Mouse (Mus musculus) embryonic facial prominence, embryonic 13.5 days (tissue): Measurements from ENCODE around the gene Fam187a. TPM values are rescaled to one million over a fixed set of nuclear protein-coding genes. Genes with fewer than 3 reads are reported as not detected.

ENCODE experiments used
- ATAC-seq: fragments of 200-750 bp; cut with Nextera tagmentation; 2 replicates; pipeline ENCODE4 v1.8.0; 2017; ENCODE audit warnings: low read depth; ENCODE audit not compliant: insufficient number of reproducible peaks, insufficient read depth, low FRiP score, low TSS enrichment
- H3K27ac ChIP-seq: fragments of 300-500 bp; sonication (generic); 2 replicates; pipeline ENCODE4 v1.5.1; 2015; ENCODE audit warnings: moderate library complexity, mild to moderate bottlenecking, inconsistent platforms
- H3K27me3 ChIP-seq: fragments of 300-500 bp; sonication (generic); 2 replicates; pipeline ENCODE4 v1.6.1; 2015; ENCODE audit warnings: mild to moderate bottlenecking, inconsistent platforms
- H3K36me3 ChIP-seq: fragments of 300-500 bp; sonication (generic); 2 replicates; pipeline ENCODE4 v1.6.1; 2015; ENCODE audit warnings: mild to moderate bottlenecking, inconsistent platforms
- H3K4me1 ChIP-seq: fragments of 300-500 bp; sonication (generic); 2 replicates; pipeline ENCODE4 v1.6.1; 2015; ENCODE audit warnings: inconsistent platforms
- H3K4me2 ChIP-seq: fragments of 300-500 bp; sonication (generic); 2 replicates; pipeline ENCODE4 v1.6.1; 2015; ENCODE audit warnings: moderate library complexity, mild to moderate bottlenecking, inconsistent platforms
- H3K4me3 ChIP-seq: fragments of 300-500 bp; sonication (generic); 2 replicates; pipeline ENCODE4 v1.5.1; 2015; ENCODE audit warnings: mild to moderate bottlenecking, inconsistent platforms
- H3K9ac ChIP-seq: fragments of 300-500 bp; sonication (generic); 2 replicates; pipeline ENCODE4 v1.6.1; 2015; ENCODE audit warnings: mild to moderate bottlenecking, inconsistent platforms
- H3K9me3 ChIP-seq: fragments of 300-500 bp; sonication (generic); 2 replicates; pipeline ENCODE4 v1.6.1; 2016; ENCODE audit warnings: inconsistent platforms
- WGBS: fragments of 180-500 bp; shearing (Covaris S2); methylation state at CpG from one replicate; pipeline ENCODE4 v1.1.7; 2015; ENCODE audit warnings: mixed read lengths; 5-methylcytosine and 5-hydroxymethylcytosine counted together
- polyA plus RNA-seq: library from polyadenylated mRNA; unstranded; fragments of >200 nt; fragmentation: Nextera tagmentation; extraction: Ambion mirVana; gene quantifications from 2 replicates; pipeline ENCODE4 v1.2.1, GENCODE M21; 2015

The Fam187a gene
- polyA plus RNA-seq, 1 experiment from 2014 or later, result not detected

DNA sequence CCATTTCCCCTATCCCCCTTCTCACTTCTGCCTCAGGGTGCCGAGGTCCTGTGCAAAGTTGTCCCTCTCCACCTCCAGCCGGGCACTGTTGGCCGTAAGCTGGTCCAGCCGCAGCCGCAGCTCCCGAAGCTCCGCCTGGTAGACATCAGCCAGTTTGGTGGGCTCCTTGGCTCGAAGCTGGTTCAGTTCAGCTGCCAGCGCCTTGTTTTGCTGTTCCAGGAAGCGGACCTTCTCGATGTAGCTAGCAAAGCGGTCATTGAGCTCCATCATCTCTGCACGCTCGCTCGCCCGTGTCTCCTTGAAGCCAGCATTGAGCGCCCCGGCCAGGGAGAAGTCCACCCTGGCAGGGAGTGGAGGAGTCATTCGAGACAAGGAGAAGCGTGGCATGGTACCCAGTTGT is 11.7 kb downstream of the Fam187a start:
- Histone ChIP-seq H3K27ac (no peak overlapping the region), H3K36me3 (no peaks in the 10 kb centered on the region), H3K9me3 (no peaks in the 10 kb centered on the region), H3K4me3 (no peak overlapping the region), H3K4me1 (peaks cover 13% of the 10 kb centered on the region), H3K4me2 (no peak overlapping the region), H3K9ac (0 out of 2 replicates have a peak overlapping the region, but pooled peaks have one; percentile 6), H3K27me3 (peaks cover 60% of the 10 kb centered on the region)
- WGBS, result 81% methylated on average over 20 of the region's 20 CpGs
- no peak for ATAC-seq

DNA sequence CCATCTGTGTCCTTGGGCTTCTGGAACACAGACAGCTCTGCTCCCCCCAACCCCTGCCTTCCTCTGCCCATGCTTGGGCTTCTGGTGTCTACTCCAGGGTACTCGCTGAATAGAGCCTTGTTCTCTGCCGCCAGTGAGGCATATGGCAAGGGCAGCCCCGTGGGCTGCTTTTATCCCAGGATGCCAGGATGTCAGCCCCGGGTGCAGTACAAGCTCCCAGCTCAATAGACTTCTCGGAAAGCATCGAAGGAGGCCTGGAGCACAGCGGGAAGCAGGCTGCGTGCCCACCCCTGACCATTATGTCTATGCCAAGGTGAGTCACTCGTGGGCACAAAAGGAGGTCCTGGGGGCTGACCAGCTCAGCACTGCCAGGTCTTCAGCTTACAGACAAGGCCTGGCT is 13.4 kb downstream of the Fam187a start:
- H3K27ac ChIP-seq, result no peak overlapping the region
- peaks cover 10% of the 10 kb centered on the region for H3K4me1 ChIP-seq
- no peak for ATAC-seq

DNA sequence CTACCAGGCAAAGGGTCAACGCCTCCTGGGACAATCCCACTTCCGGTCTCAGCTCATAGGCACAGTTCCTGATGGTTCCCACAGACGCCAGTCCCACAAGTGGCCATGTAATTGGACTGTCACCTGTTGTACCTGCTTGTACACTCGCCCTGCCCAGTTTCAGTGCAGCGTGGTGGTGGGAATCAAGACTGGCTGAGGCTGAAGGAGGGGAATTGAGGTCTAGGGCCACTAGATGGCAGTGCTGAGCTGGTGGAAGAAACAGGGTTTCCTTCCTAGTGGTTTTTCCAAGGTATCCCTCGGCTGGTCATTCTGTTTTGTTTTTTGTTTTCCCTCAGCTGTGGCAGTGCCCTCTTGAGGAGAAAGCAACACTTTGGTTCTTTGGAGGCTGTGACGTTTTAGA is 15.8 kb downstream of the Fam187a start, which contains the start of gene Gfap:
Gene Gfap (minus strand): TSS at position 150 of the 400 bp plus-strand sequence.
- Histone ChIP-seq H3K27me3 (peaks cover 20% of the 10 kb centered on the region), H3K36me3 (peaks cover 8% of the 10 kb centered on the region), H3K9ac (peak within 1 kb of the TSS; percentile 32; the same call in 1 of the 2 replicates), H3K4me1 (peaks cover 8% of the 10 kb centered on the region; the same call in 1 of the 2 replicates), H3K9me3 (no peaks in the 10 kb centered on the region), H3K4me2 (no peak within 1 kb of the TSS), H3K4me3 (no peak within 1 kb of the TSS), H3K27ac (no peak within 1 kb of the TSS)
- no peak for ATAC-seq
- WGBS, result 12% methylated on average over 7 of the region's 7 CpGs

More for the DNA sequence above, 13.4 kb downstream of the Fam187a start:
- WGBS, result 68% methylated on average over 9 of the region's 9 CpGs
- Histone ChIP-seq H3K36me3 (no peaks in the 10 kb centered on the region), H3K4me2 (no peak overlapping the region), H3K4me3 (no peak overlapping the region), H3K27me3 (peaks cover 44% of the 10 kb centered on the region), H3K9ac (peak overlapping the region; percentile 55), H3K9me3 (no peaks in the 10 kb centered on the region)

DNA sequence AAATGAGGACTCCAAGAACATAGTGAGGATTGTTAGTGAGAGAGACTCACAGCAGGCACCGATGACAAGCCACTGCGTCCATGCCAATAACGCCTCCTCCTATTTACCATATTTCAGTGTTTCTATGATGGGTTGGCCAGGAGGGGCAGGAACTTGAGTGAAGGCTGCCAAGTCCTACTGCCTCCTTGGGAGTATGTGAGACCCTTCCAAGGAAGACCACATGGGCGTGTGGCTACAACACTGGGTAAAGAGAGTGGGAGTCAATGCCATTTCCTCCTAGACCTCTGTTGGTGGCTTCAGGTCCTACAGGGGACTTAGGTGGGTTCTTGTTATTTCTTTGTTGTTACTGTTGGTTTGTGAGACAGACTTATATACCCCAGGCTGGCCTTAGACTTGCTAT is 16.2 kb downstream of the Fam187a start:
- 65% methylated on average over 4 of the region's 4 CpGs for WGBS
- H3K4me3 ChIP-seq, result no peak overlapping the region

DNA sequence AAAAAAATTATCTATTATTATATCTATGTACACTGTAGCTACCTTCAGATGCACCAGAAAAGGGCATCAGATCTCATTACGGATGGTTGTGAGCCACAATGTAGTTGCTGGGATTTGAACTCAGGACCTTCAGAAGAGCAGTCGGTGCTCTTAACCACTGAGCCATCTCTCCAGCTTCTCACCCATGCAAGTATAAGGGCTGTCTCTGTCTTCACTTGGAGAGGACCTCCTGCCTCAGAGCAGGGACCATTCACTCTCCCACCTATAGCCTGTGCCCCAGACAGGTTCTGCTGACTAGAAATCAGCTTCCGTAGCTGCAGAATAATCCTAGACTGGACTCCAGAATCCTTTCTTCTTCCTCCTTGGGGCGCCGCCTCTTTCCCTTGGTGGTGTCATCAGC is 17.1 kb downstream of the Fam187a start:
- ATAC-seq, result no peak
- no peak overlapping the region for H3K9ac ChIP-seq
- WGBS, result 85% methylated on average over 5 of the region's 5 CpGs
- no peaks in the 10 kb centered on the region for H3K9me3 ChIP-seq
- H3K4me2 ChIP-seq, result no peak overlapping the region
- peaks cover 10% of the 10 kb centered on the region for H3K27me3 ChIP-seq
- H3K4me3 ChIP-seq, result no peak overlapping the region
- H3K36me3 ChIP-seq, result peaks cover 21% of the 10 kb centered on the region
- peaks cover 8% of the 10 kb centered on the region; the same call in 1 of the 2 replicates for H3K4me1 ChIP-seq
- no peak overlapping the region for H3K27ac ChIP-seq

More for the DNA sequence above, 16.2 kb downstream of the Fam187a start:
- Histone ChIP-seq H3K4me1 (peaks cover 8% of the 10 kb centered on the region; the same call in 1 of the 2 replicates), H3K4me2 (no peak overlapping the region), H3K9ac (no peak overlapping the region), H3K9me3 (no peaks in the 10 kb centered on the region), H3K27me3 (peaks cover 17% of the 10 kb centered on the region), H3K27ac (no peak overlapping the region), H3K36me3 (peaks cover 12% of the 10 kb centered on the region)
- no peak for ATAC-seq

DNA sequence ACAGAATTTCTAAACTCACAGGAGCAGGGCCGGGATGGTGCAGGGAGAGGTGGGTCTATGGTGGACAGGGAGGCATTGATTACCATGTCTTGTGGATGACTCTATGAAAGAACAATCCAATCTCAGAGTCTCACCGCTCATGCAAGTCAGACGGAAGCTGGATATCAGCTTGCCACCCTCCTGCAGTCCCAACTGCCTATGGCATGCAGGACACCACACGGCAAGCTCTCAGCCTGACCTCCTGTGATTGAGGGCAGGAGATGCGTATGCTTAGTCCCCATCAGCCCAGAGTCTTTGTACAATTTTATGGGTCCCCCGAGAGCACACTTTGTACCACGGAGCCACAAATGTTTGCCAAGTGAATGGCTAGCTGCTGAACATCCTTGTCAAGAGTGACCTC is 18.7 kb downstream of the Fam187a start:
- Histone ChIP-seq H3K27ac (no peak overlapping the region), H3K9ac (no peak overlapping the region), H3K27me3 (peaks cover 5% of the 10 kb centered on the region), H3K4me2 (no peak overlapping the region), H3K4me3 (no peak overlapping the region), H3K4me1 (no peaks in the 10 kb centered on the region), H3K36me3 (peaks cover 37% of the 10 kb centered on the region), H3K9me3 (no peaks in the 10 kb centered on the region)
- no peak for ATAC-seq
- 78% methylated on average over 7 of the region's 7 CpGs for WGBS

DNA sequence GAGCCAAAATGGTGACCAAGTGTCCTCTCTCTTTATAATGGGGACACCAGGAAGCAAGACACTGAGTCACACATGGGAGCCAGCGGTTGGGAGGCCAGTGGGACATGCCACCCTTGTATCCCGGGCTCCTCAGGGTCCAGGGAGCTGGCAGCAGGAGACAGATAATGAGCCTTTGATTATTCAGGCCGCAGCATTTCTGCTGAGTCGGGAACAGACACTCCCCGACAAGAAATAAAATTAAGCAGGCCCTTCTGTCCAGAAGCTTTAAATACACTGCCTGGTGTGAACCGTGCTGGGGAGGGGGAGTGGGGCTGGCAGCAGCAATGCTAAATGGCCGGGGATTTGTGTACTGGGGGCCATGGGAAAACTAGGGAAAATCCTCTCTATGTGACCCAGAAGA is 26.4 kb downstream of the Fam187a start:
- Histone ChIP-seq H3K27me3 (no peaks in the 10 kb centered on the region), H3K27ac (no peak overlapping the region), H3K9me3 (no peaks in the 10 kb centered on the region), H3K4me1 (no peaks in the 10 kb centered on the region), H3K4me3 (no peak overlapping the region), H3K36me3 (peaks cover 96% of the 10 kb centered on the region), H3K9ac (no peak overlapping the region), H3K4me2 (no peak overlapping the region)
- 80% methylated on average over 7 of the region's 7 CpGs for WGBS
- ATAC-seq, result no peak

DNA sequence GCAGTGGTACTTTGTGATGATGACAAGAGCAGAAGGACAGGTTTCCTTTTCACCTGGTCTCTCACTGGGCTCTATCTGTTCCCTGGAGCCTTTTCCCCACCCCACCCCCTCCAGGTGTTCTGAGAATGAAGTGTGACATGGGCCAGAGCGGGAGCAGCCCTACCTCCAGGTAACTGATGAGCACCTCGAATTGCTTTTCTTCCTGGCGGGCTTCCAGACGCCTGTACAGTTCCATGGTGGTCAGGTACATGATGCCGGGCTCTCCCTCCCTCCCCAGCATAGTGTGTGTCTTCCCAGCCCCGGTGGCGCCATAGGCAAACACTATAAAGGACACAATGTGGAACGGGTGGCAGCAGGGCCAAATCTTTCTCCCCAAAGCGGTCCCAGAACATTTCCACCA is 30.4 kb downstream of the Fam187a start:
- WGBS, result 91% methylated on average over 9 of the region's 9 CpGs
- H3K27me3 ChIP-seq, result no peaks in the 10 kb centered on the region
- no peak overlapping the region for H3K4me3 ChIP-seq
- H3K27ac ChIP-seq, result no peak overlapping the region
- H3K9ac ChIP-seq, result no peak overlapping the region
- ATAC-seq, result no peak
- no peak overlapping the region for H3K4me2 ChIP-seq
- H3K36me3 ChIP-seq, result peaks cover 57% of the 10 kb centered on the region
- H3K9me3 ChIP-seq, result no peaks in the 10 kb centered on the region
- no peaks in the 10 kb centered on the region for H3K4me1 ChIP-seq

DNA sequence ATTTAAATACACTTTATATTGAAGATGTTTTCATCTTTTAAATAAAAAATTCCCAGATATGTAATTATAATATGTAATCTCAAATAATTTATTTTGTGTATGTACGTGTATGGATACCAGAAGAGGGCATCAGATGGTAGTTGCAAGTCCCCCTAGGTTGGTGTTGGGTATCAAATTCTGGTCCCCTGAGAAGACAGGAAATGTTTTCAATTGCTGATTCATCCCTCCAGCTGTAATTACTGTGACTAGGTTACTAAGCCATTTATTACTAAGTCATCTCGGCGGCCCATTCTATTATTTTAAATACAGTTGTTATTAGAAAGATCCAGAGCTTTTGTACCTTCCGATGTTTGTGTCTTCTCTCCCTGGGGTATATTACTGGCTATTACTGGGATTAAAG is 33.1 kb downstream of the Fam187a start:
- H3K27ac ChIP-seq, result no peak overlapping the region
- H3K9ac ChIP-seq, result no peak overlapping the region
- no peak for ATAC-seq
- H3K4me3 ChIP-seq, result no peak overlapping the region
- H3K9me3 ChIP-seq, result no peaks in the 10 kb centered on the region
- 63% methylated on average over 4 of the region's 4 CpGs for WGBS
- H3K4me1 ChIP-seq, result peaks cover 15% of the 10 kb centered on the region; the same call in 1 of the 2 replicates
- H3K4me2 ChIP-seq, result no peak overlapping the region
- no peaks in the 10 kb centered on the region for H3K27me3 ChIP-seq
- H3K36me3 ChIP-seq, result peaks cover 39% of the 10 kb centered on the region

DNA sequence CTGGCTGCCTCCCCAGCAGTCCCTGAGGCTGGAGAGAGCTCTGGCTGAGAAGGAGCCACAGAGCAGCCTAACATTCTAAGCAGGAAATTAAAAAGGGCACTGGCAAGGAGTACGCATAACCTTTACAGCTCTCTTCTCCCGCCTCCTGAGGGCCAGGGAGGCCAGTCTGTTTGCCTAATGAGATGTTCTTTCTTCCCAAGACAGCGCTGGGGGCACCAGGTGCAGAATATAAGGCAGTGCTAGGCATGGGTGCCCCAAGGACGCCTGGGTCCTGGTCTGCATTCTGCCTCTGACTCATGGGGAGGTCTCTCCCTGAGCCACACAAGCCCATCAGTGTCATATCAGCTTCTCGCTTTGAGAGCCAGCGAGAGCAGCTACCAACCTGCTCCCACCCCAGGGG is 36.5 kb downstream of the Fam187a start:
- peaks cover 6% of the 10 kb centered on the region for H3K36me3 ChIP-seq
- H3K4me2 ChIP-seq, result no peak overlapping the region
- no peak overlapping the region for H3K27ac ChIP-seq
- 77% methylated on average over 6 of the region's 6 CpGs for WGBS
- peak overlapping the region; percentile 32; the same call in 1 of the 2 replicates for H3K9ac ChIP-seq
- peaks cover 19% of the 10 kb centered on the region; the same call in 1 of the 2 replicates for H3K4me1 ChIP-seq
- H3K4me3 ChIP-seq, result no peak overlapping the region
- ATAC-seq, result no peak
- H3K9me3 ChIP-seq, result no peaks in the 10 kb centered on the region
- no peaks in the 10 kb centered on the region for H3K27me3 ChIP-seq

DNA sequence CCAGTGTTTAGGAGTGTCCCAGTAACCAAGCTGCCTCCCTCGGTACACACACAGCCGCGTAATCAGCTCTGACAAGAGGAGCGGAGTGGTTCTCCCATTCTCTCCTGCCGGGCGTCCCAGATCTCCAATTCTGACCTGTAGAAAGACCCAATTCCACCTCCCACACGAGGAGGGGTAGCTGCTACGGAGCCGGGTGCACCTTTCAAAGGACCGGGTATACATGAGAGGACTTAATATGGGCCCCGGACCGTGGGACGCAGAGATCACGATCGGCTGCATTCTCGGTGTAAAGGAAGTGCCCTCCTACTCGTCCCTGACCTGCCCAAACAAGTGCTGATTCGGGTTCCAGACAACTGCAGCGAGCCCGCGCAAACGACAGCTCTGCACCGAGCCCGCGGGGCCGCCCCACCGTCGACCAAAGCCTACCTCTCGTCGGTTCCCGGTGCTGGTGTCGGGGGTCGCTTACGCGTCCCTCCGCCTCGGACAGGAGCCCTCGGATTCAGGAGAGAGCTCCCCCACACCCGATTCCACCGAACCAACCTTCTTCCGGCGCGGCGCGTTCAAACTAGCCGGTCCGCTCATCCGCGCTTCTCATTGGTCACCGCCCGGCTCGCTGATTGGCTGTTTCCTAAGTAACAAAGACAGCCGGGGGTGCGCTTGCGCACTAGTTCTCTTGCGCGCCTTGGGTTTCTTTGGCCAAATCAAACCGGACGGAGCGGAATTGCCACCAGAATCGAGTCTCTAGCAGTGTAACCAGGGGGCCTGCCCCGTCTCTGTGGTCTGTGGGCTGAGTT is 39.8 kb downstream of the Fam187a start, which contains the start of gene Kif18b:
Gene Kif18b (minus strand): TSS at position 568 of the 794 bp plus-strand sequence.
- H3K36me3 ChIP-seq, result peaks cover 6% of the 10 kb centered on the region
- H3K27ac ChIP-seq, result peak within 1 kb of the TSS; percentile 88
- no peaks in the 10 kb centered on the region for H3K27me3 ChIP-seq
- H3K9ac ChIP-seq, result peak within 1 kb of the TSS; percentile 77
- H3K4me1 ChIP-seq, result peaks cover 19% of the 10 kb centered on the region; the same call in 1 of the 2 replicates
- peak within 1 kb of the TSS; percentile 82 for H3K4me2 ChIP-seq
- peak; percentile 86 for ATAC-seq
- under 1% methylated on average over 62 of the region's 62 CpGs for WGBS
- H3K9me3 ChIP-seq, result no peaks in the 10 kb centered on the region
- H3K4me3 ChIP-seq, result peak within 1 kb of the TSS; percentile 73

DNA sequence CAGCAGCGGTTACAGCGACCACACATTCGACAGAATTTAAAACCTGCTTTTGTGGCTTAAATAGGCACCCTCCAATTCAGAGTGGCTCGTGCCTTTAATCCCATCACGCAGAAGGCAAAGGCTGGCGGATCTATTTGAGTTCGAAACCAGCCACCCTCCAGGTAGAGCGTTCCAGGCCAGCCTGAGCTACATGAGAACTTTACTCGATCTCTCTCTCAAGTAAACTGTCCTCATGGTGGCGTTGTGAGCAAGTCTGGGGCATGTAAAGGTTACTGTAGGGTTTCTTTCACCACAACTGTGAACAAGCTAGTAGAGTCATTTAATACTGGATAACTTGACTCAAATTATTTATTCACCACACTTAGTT is 40.4 kb downstream of the Fam187a start:
- peaks cover 6% of the 10 kb centered on the region for H3K36me3 ChIP-seq
- H3K4me3 ChIP-seq, result peak overlapping the region; percentile 73
- peaks cover 19% of the 10 kb centered on the region; the same call in 1 of the 2 replicates for H3K4me1 ChIP-seq
- peak overlapping the region; percentile 77 for H3K9ac ChIP-seq
- no peak for ATAC-seq
- no peaks in the 10 kb centered on the region for H3K9me3 ChIP-seq
- H3K27ac ChIP-seq, result peak overlapping the region; percentile 88
- WGBS, result 1% methylated on average over 10 of the region's 10 CpGs
- H3K27me3 ChIP-seq, result no peaks in the 10 kb centered on the region
- peak overlapping the region; percentile 82 for H3K4me2 ChIP-seq
